Mouse (Mus musculus) stomach, postnatal 0 days (tissue): ENCODE data around the gene Arhgap1.

Source experiments
- CTCF ChIP-seq: IDR thresholded peaks from 2 replicates; pipeline ENCODE4 v1.5.1; 2016; ENCODE audit warnings: antibody characterized with exemption, low read depth, mild to moderate bottlenecking, moderate library complexity
- EP300 ChIP-seq: optimal IDR thresholded peaks from 2 replicates; pipeline ENCODE3; 2016; ENCODE audit warnings: antibody characterized with exemption

GRCm38 (mm10) chr2:91696225-91696590 is 46.5 kb downstream of the Arhgap1 start:
- no peak for TF ChIP-seq EP300
- no peak for TF ChIP-seq CTCF
